Mouse (Mus musculus): Measurements from ENCODE around the gene Creb3.
"Not testable (repeated sequence)": the region's sequence is repeated elsewhere in the genome, so short reads cannot be mapped to it uniquely, and the experiment has no call there.

Creb3 gene

GRCm38 (mm10) chr4:43583421-43583820, 21.3 kb downstream of the Creb3 start:
- DNase-seq (ENCODE audit: low spot score in 2 of 2): no peak

GRCm38 (mm10) chr4:43584444-43585416, 22.6 kb downstream of the Creb3 start, which contains the start of gene Msmp:
Gene Msmp (minus strand): TSS chr4:43584494.
- no peak for DNase-seq (ENCODE audit: low spot score in 2 of 2)

- DNase-seq (ENCODE audit: low spot score in 2 of 2): no peak
Observed at GRCm38 (mm10) chr4:43585682-43586081, 23.6 kb downstream of the Creb3 start.

- DNase-seq (ENCODE audit: low spot score in 2 of 2): no peak
Observed at GRCm38 (mm10) chr4:43586411-43586810, 24.3 kb downstream of the Creb3 start.

- no peak for DNase-seq (ENCODE audit: low spot score in 2 of 2)
Observed at GRCm38 (mm10) chr4:43587681-43588080, 25.5 kb downstream of the Creb3 start.

GRCm38 (mm10) chr4:43591543-43591942, 29.4 kb downstream of the Creb3 start:
- DNase-seq (ENCODE audit: low spot score in 2 of 2): no peak

- no peak for DNase-seq (ENCODE audit: low spot score in 2 of 2)
Observed at GRCm38 (mm10) chr4:43591961-43592360, 29.8 kb downstream of the Creb3 start.

- no peak for DNase-seq (ENCODE audit: low spot score in 2 of 2)
Observed at GRCm38 (mm10) chr4:43593453-43593852, 31.3 kb downstream of the Creb3 start.

- not testable (repeated sequence) for DNase-seq (ENCODE audit: low spot score in 2 of 2)
Observed at GRCm38 (mm10) chr4:43596597-43596996, 34.5 kb downstream of the Creb3 start.

GRCm38 (mm10) chr4:43598200-43598599, 36.1 kb downstream of the Creb3 start:
- DNase-seq (ENCODE audit: low spot score in 2 of 2): no peak

- DNase-seq (ENCODE audit: low spot score in 2 of 2): no peak
Observed at GRCm38 (mm10) chr4:43598650-43599380, 36.7 kb downstream of the Creb3 start.

- DNase-seq (ENCODE audit: low spot score in 2 of 2): no peak
Observed at GRCm38 (mm10) chr4:43600195-43600934, 38.2 kb downstream of the Creb3 start.

- DNase-seq (ENCODE audit: low spot score in 2 of 2): no peak
Observed at GRCm38 (mm10) chr4:43604099-43604498, 42.0 kb downstream of the Creb3 start.

- DNase-seq (ENCODE audit: low spot score in 2 of 2): no peak
Observed at GRCm38 (mm10) chr4:43604751-43605685, 42.9 kb downstream of the Creb3 start.

GRCm38 (mm10) chr4:43612534-43612933, 50.4 kb downstream of the Creb3 start:
- DNase-seq (ENCODE audit: low spot score in 2 of 2): no peak

- DNase-seq (ENCODE audit: low spot score in 2 of 2): no peak
Observed at GRCm38 (mm10) chr4:43613060-43613730, 51.1 kb downstream of the Creb3 start.
